Mouse (Mus musculus) liver, embryonic 13.5 days (tissue): ENCODE data around the gene Gpr142. TPM values are rescaled to one million over a fixed set of nuclear protein-coding genes. Genes with fewer than 3 reads are reported as not detected.

ENCODE experiments used
- ATAC-seq: fragments of 200-750 bp; cut with Nextera tagmentation; 2 replicates; pipeline ENCODE4 v1.8.0; 2017; ENCODE audit warnings: low read depth, mild to moderate bottlenecking, moderate number of reproducible peaks, moderate library complexity
- DNase-seq: peaks from one replicate; pipeline ENCODE4 v3.0.0; 2022
- H3K27ac ChIP-seq: fragments of 300-500 bp; sonication (generic); 2 replicates; pipeline ENCODE4 v1.5.1; 2015; ENCODE audit warnings: moderate library complexity, mild to moderate bottlenecking, inconsistent platforms
- H3K27me3 ChIP-seq: fragments of 300-500 bp; sonication (generic); 2 replicates; pipeline ENCODE4 v1.6.1; 2015; ENCODE audit warnings: mild to moderate bottlenecking, inconsistent platforms
- H3K36me3 ChIP-seq: fragments of 300-500 bp; sonication (generic); 2 replicates; pipeline ENCODE4 v1.6.1; 2015; ENCODE audit warnings: mild to moderate bottlenecking, inconsistent platforms
- H3K4me1 ChIP-seq: fragments of 300-500 bp; sonication (generic); replicated peaks from 2 replicates; pipeline ENCODE4 v1.6.1; 2015; ENCODE audit warnings: inconsistent platforms
- H3K4me2 ChIP-seq: fragments of 300-500 bp; sonication (generic); 2 replicates; pipeline ENCODE4 v1.6.1; 2015; ENCODE audit warnings: inconsistent platforms, mild to moderate bottlenecking, moderate library complexity
- H3K4me3 ChIP-seq: fragments of 300-500 bp; sonication (generic); replicated peaks from 2 replicates; pipeline ENCODE4 v1.5.1; 2015; ENCODE audit warnings: mild to moderate bottlenecking, inconsistent platforms
- H3K9ac ChIP-seq: fragments of 300-500 bp; sonication (generic); 2 replicates; pipeline ENCODE4 v1.6.1; 2015; ENCODE audit warnings: mild to moderate bottlenecking, inconsistent platforms
- H3K9me3 ChIP-seq: fragments of 300-500 bp; sonication (generic); replicated peaks from 2 replicates; pipeline ENCODE4 v1.6.1; 2016; ENCODE audit warnings: inconsistent platforms
- WGBS: fragments of 180-500 bp; shearing (Covaris S2); methylation state at CpG from one replicate; pipeline ENCODE4 v1.1.7; 2015; ENCODE audit not compliant: insufficient replicate concordance; 5-methylcytosine and 5-hydroxymethylcytosine counted together
- polyA plus RNA-seq: library from polyadenylated mRNA; unstranded; fragments of >200 nt; fragmentation: Nextera tagmentation; extraction: Ambion mirVana; gene quantifications from 2 replicates; pipeline ENCODE4 v1.2.1, GENCODE M21; 2015

Gpr142 gene
- polyA plus RNA-seq, 1 experiment from 2014 or later, result not detected

DNA sequence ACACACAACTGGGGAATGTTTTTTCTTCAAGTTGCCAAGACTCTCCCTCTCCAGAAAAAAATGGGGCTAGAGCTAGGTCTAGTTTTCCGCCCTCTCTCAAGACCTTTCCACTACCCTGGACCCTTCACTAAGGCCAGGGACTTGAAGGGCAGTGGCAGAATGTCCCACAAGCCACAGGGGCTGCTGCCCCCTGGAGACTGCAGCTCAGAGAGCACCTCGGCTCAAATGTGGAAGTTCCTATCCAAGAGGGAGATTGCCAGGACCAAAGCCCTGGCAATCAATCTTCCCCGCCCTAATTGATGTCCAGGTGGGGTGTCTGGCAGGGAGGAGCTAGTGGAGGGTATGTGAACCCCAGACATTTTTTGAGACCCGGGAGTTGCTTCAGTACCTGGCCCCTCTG is 7.9 kb upstream of the Gpr142 start:
- 21% methylated on average over 4 of the region's 4 CpGs for WGBS
- DNase-seq, result no peak
- H3K27me3 ChIP-seq, result peaks cover 89% of the 10 kb centered on the region

DNA sequence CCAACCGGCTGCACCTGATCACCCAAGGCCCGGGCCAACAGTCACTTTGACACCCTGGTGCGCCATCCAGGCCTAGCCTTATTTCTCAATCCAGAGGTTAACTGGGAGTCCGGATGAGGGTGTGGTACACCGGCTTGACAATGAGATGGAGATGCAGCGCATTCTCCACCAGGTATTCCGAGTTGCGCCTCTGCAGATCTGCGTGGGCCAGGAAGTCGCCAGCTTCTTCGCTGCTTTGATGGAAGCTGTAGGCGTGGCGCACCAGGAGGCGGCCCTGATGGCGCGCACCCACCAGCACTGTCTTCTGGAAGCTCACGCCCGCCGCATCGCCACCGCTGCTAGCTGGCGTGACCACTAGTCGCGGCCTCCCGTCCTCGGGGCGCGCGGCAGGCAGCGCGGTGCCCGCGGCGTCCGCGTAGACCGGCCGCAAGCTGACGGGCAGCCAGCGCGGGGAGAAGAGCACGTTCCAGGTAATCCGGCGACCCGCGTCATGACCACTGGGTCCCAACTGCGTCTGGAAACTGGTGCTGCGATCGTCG is 7.3 kb upstream of the Gpr142 start:
- Histone ChIP-seq H3K27ac (no peak overlapping the region), H3K4me2 (peak overlapping the region; percentile 57), H3K4me3 (peak overlapping the region; percentile 32), H3K4me1 (peaks cover 26% of the 10 kb centered on the region), H3K36me3 (no peaks in the 10 kb centered on the region), H3K27me3 (peaks cover 87% of the 10 kb centered on the region), H3K9ac (no peak overlapping the region), H3K9me3 (no peaks in the 10 kb centered on the region)
- WGBS, result 2% methylated on average over 50 of the region's 50 CpGs
- ATAC-seq, result no peak
- DNase-seq, result no peak

More for the DNA sequence above, 7.9 kb upstream of the Gpr142 start:
- H3K36me3 ChIP-seq, result no peaks in the 10 kb centered on the region
- H3K4me3 ChIP-seq, result no peak overlapping the region
- ATAC-seq, result no peak
- no peak overlapping the region for H3K9ac ChIP-seq
- no peak overlapping the region for H3K4me2 ChIP-seq
- H3K9me3 ChIP-seq, result no peaks in the 10 kb centered on the region
- H3K27ac ChIP-seq, result no peak overlapping the region
- peaks cover 26% of the 10 kb centered on the region for H3K4me1 ChIP-seq

DNA sequence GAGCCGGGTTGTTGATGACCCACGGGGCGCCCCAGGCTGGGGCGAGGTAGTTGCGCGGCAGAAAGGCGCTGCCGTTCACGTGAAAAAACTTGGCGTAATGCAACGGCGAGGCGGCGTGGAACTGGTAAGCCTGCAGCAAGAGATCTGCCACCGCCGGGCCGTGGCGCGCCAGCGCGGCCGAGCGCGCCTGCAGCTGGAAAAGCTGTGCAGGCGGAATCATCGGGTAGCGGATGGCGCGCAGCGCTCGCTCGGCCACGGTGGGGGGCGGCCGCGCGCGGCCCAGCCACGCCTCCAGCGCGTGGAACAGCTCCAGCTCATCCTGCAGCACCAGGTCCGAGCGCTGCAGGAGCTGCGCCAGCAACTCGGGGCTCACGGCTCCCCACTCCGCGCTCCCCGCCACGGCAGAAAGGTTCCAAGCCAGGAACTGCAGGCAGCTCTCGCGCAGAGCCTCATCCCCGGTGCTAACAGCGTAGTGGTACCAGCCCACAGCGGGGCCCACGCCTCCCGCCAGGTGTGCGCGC is 6.8 kb upstream of the Gpr142 start:
- ATAC-seq, result no peak
- 4% methylated on average over 56 of the region's 59 CpGs for WGBS
- peaks cover 81% of the 10 kb centered on the region for H3K27me3 ChIP-seq

DNA sequence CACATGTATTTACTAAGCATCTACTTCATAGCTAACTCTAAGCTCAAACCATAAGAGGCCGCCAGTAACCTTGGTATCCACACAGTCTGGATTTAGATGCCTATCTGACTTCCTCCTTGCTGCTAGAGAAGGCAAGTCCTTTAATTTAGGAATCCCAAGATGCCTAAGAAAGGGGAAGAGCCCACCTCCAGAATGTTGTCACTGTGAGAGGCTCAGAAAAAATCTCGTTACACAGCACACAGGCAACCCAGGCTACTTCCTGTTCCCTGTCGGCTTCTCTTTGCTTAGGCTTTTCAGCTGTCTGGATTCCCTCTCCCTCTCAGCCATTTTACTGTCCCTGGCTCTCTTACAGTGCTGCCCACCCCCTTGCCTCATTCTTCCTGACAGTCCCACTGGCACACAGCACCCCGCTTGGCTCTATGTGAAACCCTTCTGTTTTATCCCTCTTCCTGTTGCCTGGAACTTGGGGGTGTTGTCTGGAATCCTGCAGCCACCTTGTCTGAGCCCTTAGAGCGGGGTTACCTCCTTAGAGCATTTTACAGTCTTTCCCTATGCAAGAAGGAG is 5.7 kb upstream of the Gpr142 start:
- Histone ChIP-seq H3K4me1 (peaks cover 26% of the 10 kb centered on the region), H3K9me3 (no peaks in the 10 kb centered on the region), H3K9ac (no peak overlapping the region), H3K36me3 (no peaks in the 10 kb centered on the region), H3K27me3 (peaks cover 71% of the 10 kb centered on the region), H3K4me2 (no peak overlapping the region), H3K27ac (no peak overlapping the region), H3K4me3 (no peak overlapping the region)
- no peak for ATAC-seq
- WGBS, result 24% methylated on average over 5 of the region's 5 CpGs
- no peak for DNase-seq

More for the DNA sequence above, 6.8 kb upstream of the Gpr142 start:
- peak overlapping the region; percentile 32 for H3K4me3 ChIP-seq
- H3K36me3 ChIP-seq, result no peaks in the 10 kb centered on the region
- no peak overlapping the region for H3K27ac ChIP-seq
- H3K9ac ChIP-seq, result no peak overlapping the region
- H3K4me1 ChIP-seq, result peaks cover 26% of the 10 kb centered on the region
- DNase-seq, result no peak
- peak overlapping the region; percentile 57 for H3K4me2 ChIP-seq
- H3K9me3 ChIP-seq, result no peaks in the 10 kb centered on the region

DNA sequence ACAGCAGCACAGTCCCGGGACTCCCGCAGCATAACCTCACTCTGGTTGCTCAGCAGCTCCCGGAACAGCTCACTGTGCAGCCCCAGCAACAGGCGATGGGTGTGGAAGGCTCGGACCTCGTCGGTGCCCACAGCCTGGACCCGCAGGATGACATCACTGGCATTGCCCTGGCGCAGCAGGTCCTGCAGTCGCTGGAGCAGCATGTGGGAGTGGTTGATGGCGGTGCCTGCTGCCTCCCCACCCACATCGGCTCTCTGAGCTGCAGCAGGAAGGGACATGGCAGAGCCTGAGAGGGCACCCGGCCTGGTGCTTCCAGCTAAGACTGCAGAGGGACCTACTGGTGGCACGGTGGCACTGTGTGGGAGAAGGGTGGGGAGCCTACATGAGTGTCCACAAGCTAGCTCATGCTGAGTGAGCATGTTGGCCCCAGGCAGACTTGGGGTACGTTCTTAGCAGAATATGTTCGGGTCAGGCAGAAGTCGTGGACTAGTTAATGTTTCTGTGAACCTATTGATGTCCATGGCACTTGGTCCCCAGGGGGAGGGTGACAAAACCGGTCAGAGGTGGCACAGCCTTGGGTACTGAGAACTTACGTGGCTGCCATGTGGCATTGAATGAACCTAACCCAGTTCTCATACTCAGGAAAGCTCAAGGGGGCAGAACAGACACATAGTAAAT is 4.7 kb upstream of the Gpr142 start:
- no peak for DNase-seq
- H3K27me3 ChIP-seq, result peaks cover 61% of the 10 kb centered on the region
- peaks cover 26% of the 10 kb centered on the region for H3K4me1 ChIP-seq

DNA sequence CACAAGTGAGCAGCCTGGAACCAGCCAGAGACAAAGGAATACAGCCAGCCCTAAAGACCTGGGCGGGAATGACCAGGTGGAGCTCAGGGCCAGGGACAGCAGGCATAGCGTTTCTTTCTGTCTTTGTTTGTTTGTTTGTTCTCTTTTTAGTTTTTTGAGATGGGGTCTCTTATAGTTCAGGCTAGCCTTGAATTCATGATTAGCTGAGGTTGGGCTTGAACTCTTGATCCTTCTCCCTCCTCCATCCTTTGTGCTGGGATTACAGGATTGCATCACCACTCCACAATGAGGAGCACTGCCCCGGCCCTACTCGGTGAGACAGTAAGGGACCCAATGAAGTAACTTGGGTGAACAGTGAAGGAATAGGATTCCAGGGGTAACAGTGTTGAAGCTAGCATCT is 4.0 kb upstream of the Gpr142 start:
- 46% methylated on average over 4 of the region's 4 CpGs for WGBS
- no peak overlapping the region for H3K4me2 ChIP-seq
- no peaks in the 10 kb centered on the region for H3K9me3 ChIP-seq
- H3K4me3 ChIP-seq, result no peak overlapping the region
- H3K27me3 ChIP-seq, result peaks cover 54% of the 10 kb centered on the region
- ATAC-seq (0 out of 2 replicates have a peak, but pooled peaks have one; percentile 3), DNase-seq (no peak)
- no peak overlapping the region for H3K9ac ChIP-seq
- H3K4me1 ChIP-seq, result peaks cover 22% of the 10 kb centered on the region
- H3K27ac ChIP-seq, result no peak overlapping the region
- H3K36me3 ChIP-seq, result no peaks in the 10 kb centered on the region

More for the DNA sequence above, 4.7 kb upstream of the Gpr142 start:
- H3K9ac ChIP-seq, result no peak overlapping the region
- no peak overlapping the region for H3K4me2 ChIP-seq
- 55% methylated on average over 19 of the region's 19 CpGs for WGBS
- no peak for ATAC-seq
- no peaks in the 10 kb centered on the region for H3K9me3 ChIP-seq
- no peak overlapping the region for H3K27ac ChIP-seq
- no peak overlapping the region for H3K4me3 ChIP-seq
- no peaks in the 10 kb centered on the region for H3K36me3 ChIP-seq

DNA sequence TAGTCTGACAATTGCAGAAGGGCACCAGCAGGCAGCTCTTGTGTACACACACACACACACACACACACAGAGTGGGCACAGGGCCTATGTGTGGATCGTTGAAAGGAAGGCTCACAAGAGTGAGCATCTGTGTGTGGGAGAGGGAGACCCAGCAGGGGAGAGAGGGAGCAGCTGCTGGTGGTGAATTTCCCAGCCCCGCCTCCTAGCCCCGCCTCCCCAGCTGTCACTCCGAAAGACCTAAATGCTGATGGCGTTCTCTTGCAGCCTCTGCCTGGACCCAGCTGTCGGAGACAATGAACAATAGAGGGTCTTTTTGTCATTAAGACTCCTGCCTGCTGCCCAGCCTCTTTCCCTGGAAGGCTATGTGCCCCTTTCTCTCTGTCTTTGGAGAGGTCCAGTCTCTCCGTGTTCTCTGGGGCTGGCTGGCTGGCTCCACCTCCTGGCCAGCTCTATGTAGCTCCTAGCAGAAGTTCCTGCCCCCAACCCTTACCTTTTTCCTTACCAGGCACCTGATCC is 3.4 kb upstream of the Gpr142 start:
- Histone ChIP-seq H3K9ac (no peak overlapping the region), H3K27ac (no peak overlapping the region)
- 0 out of 2 replicates have a peak, but pooled peaks have one; percentile 14 for ATAC-seq

DNA sequence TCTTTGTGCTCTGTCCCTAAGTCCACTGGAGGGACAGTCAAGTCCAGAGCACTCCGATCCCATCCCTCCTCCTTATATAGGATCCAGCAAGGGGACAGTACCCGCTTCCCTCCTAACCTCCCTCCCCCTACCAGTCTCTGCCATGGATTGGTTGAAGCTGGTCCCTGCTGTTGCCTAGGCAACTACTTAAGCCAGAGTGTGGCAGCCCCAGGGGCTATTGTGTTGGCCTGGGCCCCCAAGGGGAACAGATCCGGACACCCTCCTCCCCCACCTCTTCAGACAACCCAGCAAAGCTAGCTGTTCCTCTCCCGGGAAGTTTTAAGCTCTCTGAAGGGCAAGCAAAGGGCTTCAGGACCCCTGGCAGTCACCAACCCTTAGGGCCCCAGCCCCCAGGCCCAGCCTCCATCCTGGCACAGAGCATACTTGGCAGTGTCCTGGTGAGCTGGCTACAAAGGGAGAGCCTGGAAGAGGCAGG is 2.8 kb upstream of the Gpr142 start, which contains the start of gene Btbd17:
Btbd17 (minus strand) TSS at position 98 of the 475 bp plus-strand sequence.
- H3K9me3 ChIP-seq, result no peaks in the 10 kb centered on the region
- peak within 1 kb of the TSS; percentile 54 for H3K4me2 ChIP-seq
- ATAC-seq, result no peak
- no peaks in the 10 kb centered on the region for H3K36me3 ChIP-seq
- no peak for DNase-seq
- no peak within 1 kb of the TSS for H3K27ac ChIP-seq
- WGBS, result 17% methylated on average over 4 of the region's 4 CpGs
- H3K27me3 ChIP-seq, result peaks cover 42% of the 10 kb centered on the region
- H3K9ac ChIP-seq, result no peak within 1 kb of the TSS
- H3K4me1 ChIP-seq, result peaks cover 22% of the 10 kb centered on the region
- H3K4me3 ChIP-seq, result peak within 1 kb of the TSS; percentile 28

More for the DNA sequence above, 3.4 kb upstream of the Gpr142 start:
- peaks cover 48% of the 10 kb centered on the region for H3K27me3 ChIP-seq
- peak overlapping the region; percentile 28 for H3K4me3 ChIP-seq
- H3K4me2 ChIP-seq, result peak overlapping the region; percentile 54
- no peak for DNase-seq
- H3K9me3 ChIP-seq, result no peaks in the 10 kb centered on the region
- 2% methylated on average over 7 of the region's 7 CpGs for WGBS
- peaks cover 22% of the 10 kb centered on the region for H3K4me1 ChIP-seq
- no peaks in the 10 kb centered on the region for H3K36me3 ChIP-seq

DNA sequence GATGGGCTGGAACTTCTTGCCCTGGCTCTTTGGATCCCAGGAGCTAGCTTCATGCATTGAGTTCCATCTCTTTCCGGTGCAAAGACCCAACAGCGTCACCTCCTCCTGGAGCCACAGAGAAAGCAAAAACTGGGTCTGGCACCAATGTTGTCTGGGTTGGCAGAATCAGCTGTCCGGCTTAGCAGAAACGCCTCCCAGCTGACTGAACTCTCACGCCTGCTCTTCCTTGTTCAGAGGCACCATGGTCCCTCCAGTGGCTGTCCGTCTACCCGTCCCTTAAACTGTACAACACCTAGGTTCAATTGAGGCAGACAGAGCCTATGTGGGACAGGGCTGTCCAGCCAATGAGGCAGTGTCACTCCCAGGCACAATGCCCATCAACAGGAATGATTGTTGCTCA is 1.5 kb upstream of the Gpr142 start:
- no peak overlapping the region for H3K4me2 ChIP-seq
- H3K4me1 ChIP-seq, result peaks cover 13% of the 10 kb centered on the region
- H3K27me3 ChIP-seq, result peaks cover 29% of the 10 kb centered on the region
- no peaks in the 10 kb centered on the region for H3K9me3 ChIP-seq
- no peak overlapping the region for H3K27ac ChIP-seq
- no peaks in the 10 kb centered on the region for H3K36me3 ChIP-seq
- no peak overlapping the region for H3K9ac ChIP-seq
- no peak for ATAC-seq
- no peak overlapping the region for H3K4me3 ChIP-seq
- 76% methylated on average over 7 of the region's 7 CpGs for WGBS
- DNase-seq, result no peak

DNA sequence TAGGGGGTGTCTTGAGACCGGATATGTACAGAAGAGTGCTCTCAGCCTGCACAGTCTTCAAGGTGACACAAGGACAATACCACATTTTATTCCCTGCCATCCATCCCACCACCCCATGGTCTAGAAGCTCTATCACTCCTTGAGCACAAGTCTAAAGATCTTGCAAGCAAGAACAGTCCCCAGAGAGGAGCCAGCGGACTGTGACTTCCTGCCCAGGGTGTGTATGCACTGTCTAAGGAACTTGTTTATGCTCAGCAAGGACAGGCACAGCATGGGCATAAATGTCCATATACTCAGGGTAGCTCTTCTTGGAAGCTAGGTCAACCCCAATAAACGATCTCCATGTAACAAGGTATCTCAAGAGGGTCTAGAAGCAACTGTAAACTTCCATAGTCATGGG is 743 bp upstream of the Gpr142 start:
- DNase-seq (no peak), ATAC-seq (no peak)
- H3K4me2 ChIP-seq, result no peak overlapping the region
- no peak overlapping the region for H3K27ac ChIP-seq
- H3K4me3 ChIP-seq, result no peak overlapping the region
- peaks cover 11% of the 10 kb centered on the region; the same call in 1 of the 2 replicates for H3K4me1 ChIP-seq
- no peak overlapping the region for H3K9ac ChIP-seq
- H3K27me3 ChIP-seq, result peaks cover 21% of the 10 kb centered on the region
- no peaks in the 10 kb centered on the region for H3K36me3 ChIP-seq
- WGBS, result 51% methylated on average over 3 of the region's 3 CpGs
- no peaks in the 10 kb centered on the region for H3K9me3 ChIP-seq

DNA sequence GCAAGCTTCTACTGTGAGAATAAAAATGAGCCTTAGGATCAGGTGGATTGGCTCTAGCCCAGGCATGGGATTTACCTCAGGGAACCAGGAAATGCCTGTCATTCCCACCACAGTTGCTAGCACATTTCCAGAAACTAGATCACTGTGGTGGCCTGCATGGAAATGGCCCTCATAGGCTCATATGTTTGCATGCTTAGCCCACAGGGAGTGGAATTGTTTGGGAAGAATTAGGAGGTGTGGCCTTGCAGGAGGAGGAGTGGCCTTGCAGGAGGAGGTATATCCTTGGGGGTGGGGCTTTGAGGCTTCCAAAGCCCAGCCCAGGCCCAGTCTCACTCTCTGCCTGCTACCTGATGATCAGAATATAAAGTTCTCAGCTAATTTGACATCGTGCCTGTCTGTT is 3.2 kb downstream of the Gpr142 start:
- Histone ChIP-seq H3K4me3 (no peak overlapping the region), H3K36me3 (no peaks in the 10 kb centered on the region), H3K27me3 (no peaks in the 10 kb centered on the region), H3K9ac (no peak overlapping the region), H3K4me1 (0 out of 2 replicates have a peak, but pooled peaks cover 12% of the 10 kb centered on the region), H3K27ac (no peak overlapping the region), H3K4me2 (no peak overlapping the region), H3K9me3 (no peaks in the 10 kb centered on the region)
- ATAC-seq (no peak), DNase-seq (no peak)
- 68% methylated on average over 1 of the region's 1 CpGs for WGBS
